Mouse (Mus musculus) liver, embryonic 13.5 days (tissue): ENCODE data around the gene Fgfr2. TPM values are rescaled to one million over a fixed set of nuclear protein-coding genes. Genes with fewer than 3 reads are reported as not detected.

Experiments used
- ATAC-seq: fragments of 200-750 bp; cut with Nextera tagmentation; 2 replicates; pipeline ENCODE4 v1.8.0; 2017; ENCODE audit warnings: low read depth, mild to moderate bottlenecking, moderate number of reproducible peaks, moderate library complexity
- DNase-seq: peaks from one replicate; pipeline ENCODE4 v3.0.0; 2022
- H3K27ac ChIP-seq: fragments of 300-500 bp; sonication (generic); 2 replicates; pipeline ENCODE4 v1.5.1; 2015; ENCODE audit warnings: moderate library complexity, mild to moderate bottlenecking, inconsistent platforms
- H3K27me3 ChIP-seq: fragments of 300-500 bp; sonication (generic); 2 replicates; pipeline ENCODE4 v1.6.1; 2015; ENCODE audit warnings: mild to moderate bottlenecking, inconsistent platforms
- H3K36me3 ChIP-seq: fragments of 300-500 bp; sonication (generic); 2 replicates; pipeline ENCODE4 v1.6.1; 2015; ENCODE audit warnings: mild to moderate bottlenecking, inconsistent platforms
- H3K4me1 ChIP-seq: fragments of 300-500 bp; sonication (generic); replicated peaks from 2 replicates; pipeline ENCODE4 v1.6.1; 2015; ENCODE audit warnings: inconsistent platforms
- H3K4me2 ChIP-seq: fragments of 300-500 bp; sonication (generic); 2 replicates; pipeline ENCODE4 v1.6.1; 2015; ENCODE audit warnings: inconsistent platforms, mild to moderate bottlenecking, moderate library complexity
- H3K4me3 ChIP-seq: fragments of 300-500 bp; sonication (generic); replicated peaks from 2 replicates; pipeline ENCODE4 v1.5.1; 2015; ENCODE audit warnings: mild to moderate bottlenecking, inconsistent platforms
- H3K9ac ChIP-seq: fragments of 300-500 bp; sonication (generic); 2 replicates; pipeline ENCODE4 v1.6.1; 2015; ENCODE audit warnings: mild to moderate bottlenecking, inconsistent platforms
- H3K9me3 ChIP-seq: fragments of 300-500 bp; sonication (generic); replicated peaks from 2 replicates; pipeline ENCODE4 v1.6.1; 2016; ENCODE audit warnings: inconsistent platforms
- WGBS: fragments of 180-500 bp; shearing (Covaris S2); methylation state at CpG from one replicate; pipeline ENCODE4 v1.1.7; 2015; ENCODE audit not compliant: insufficient replicate concordance; 5-methylcytosine and 5-hydroxymethylcytosine counted together
- polyA plus RNA-seq: library from polyadenylated mRNA; unstranded; fragments of >200 nt; fragmentation: Nextera tagmentation; extraction: Ambion mirVana; gene quantifications from 2 replicates; pipeline ENCODE4 v1.2.1, GENCODE M21; 2015

The Fgfr2 gene
- polyA plus RNA-seq, 1 experiment from 2014 or later = 8.9 TPM

- no peak overlapping the region for H3K4me3 ChIP-seq
- DNase-seq = no peak
These were observed 2307.5 kb downstream of the Fgfr2 start for GRCm38 (mm10) chr7:130815601-130816000.

DNA sequence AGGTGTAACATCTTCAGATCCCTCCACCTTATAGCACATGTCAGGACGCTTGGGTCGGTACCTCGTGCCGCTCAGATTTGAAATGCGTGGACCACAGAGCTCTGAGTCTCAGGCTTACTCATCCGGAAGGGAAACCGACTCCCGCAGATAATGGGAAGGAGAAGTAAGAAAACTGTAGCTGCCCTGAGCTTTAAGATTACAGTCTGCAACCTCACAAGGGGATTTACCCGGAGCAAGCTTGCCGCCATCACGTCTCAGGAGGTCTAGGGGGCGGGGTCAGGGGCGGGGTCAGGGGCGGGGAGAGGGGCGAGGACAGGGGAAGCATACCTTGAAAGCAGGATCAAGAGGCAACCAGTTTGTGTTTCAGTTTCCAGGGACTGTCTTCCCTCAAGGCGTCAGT, 2310.7 kb downstream of the Fgfr2 start:
- Histone ChIP-seq H3K4me2 (peak overlapping the region; percentile 6; the same call in 1 of the 2 replicates), H3K4me3 (no peak overlapping the region)
- ATAC-seq = no peak

More at GRCm38 (mm10) chr7:130815601-130816000, 2307.5 kb downstream of the Fgfr2 start:
- H3K27ac ChIP-seq = no peak overlapping the region
- no peak overlapping the region for H3K9ac ChIP-seq
- no peak overlapping the region for H3K4me2 ChIP-seq
- no peaks in the 10 kb centered on the region for H3K9me3 ChIP-seq
- no peak for ATAC-seq
- no peaks in the 10 kb centered on the region for H3K4me1 ChIP-seq
- no peaks in the 10 kb centered on the region for H3K27me3 ChIP-seq
- no peaks in the 10 kb centered on the region for H3K36me3 ChIP-seq
- WGBS = 80% methylated on average over 10 of the region's 10 CpGs

GRCm38 (mm10) chr7:130810238-130810637, 2312.9 kb downstream of the Fgfr2 start:
- 65% methylated on average over 4 of the region's 4 CpGs for WGBS
- no peaks in the 10 kb centered on the region for H3K36me3 ChIP-seq
- ATAC-seq = no peak

More for the DNA sequence above, 2310.7 kb downstream of the Fgfr2 start:
- H3K9ac ChIP-seq = no peak overlapping the region
- H3K27ac ChIP-seq = no peak overlapping the region
- DNase-seq = no peak
- WGBS = 24% methylated on average over 16 of the region's 16 CpGs
- no peaks in the 10 kb centered on the region for H3K36me3 ChIP-seq
- H3K4me1 ChIP-seq = no peaks in the 10 kb centered on the region
- H3K9me3 ChIP-seq = no peaks in the 10 kb centered on the region
- H3K27me3 ChIP-seq = no peaks in the 10 kb centered on the region

DNA sequence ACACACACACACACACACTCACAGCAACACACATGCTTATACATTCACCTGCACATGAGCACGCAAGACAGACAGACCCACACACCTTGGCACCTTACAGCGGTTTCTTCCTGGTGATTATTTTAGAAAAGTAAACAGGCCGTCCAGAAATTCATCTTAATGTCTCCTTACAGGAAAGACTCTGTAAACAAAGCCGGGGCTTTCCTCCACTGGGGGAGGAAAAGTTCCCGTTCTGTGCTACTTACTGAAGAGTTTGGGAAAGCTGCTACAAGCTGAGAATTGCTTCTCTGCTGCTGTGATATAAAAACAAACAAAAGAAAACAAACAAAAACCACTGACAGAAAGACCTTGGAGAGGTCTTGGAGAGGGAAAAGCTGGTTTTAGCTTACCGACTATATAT, 2314.5 kb downstream of the Fgfr2 start:
- no peak for DNase-seq
- H3K4me2 ChIP-seq = no peak overlapping the region
- no peaks in the 10 kb centered on the region for H3K4me1 ChIP-seq
- ATAC-seq = no peak
- H3K27ac ChIP-seq = no peak overlapping the region
- no peaks in the 10 kb centered on the region for H3K27me3 ChIP-seq
- no peak overlapping the region for H3K4me3 ChIP-seq
- no peaks in the 10 kb centered on the region for H3K36me3 ChIP-seq
- 47% methylated on average over 6 of the region's 6 CpGs for WGBS
- no peaks in the 10 kb centered on the region for H3K9me3 ChIP-seq
- no peak overlapping the region for H3K9ac ChIP-seq

More at GRCm38 (mm10) chr7:130810238-130810637, 2312.9 kb downstream of the Fgfr2 start:
- H3K9me3 ChIP-seq = no peaks in the 10 kb centered on the region
- H3K9ac ChIP-seq = no peak overlapping the region
- no peak overlapping the region for H3K4me3 ChIP-seq
- no peaks in the 10 kb centered on the region for H3K27me3 ChIP-seq
- H3K4me1 ChIP-seq = no peaks in the 10 kb centered on the region
- H3K27ac ChIP-seq = no peak overlapping the region
- H3K4me2 ChIP-seq = no peak overlapping the region
- DNase-seq = no peak

DNA sequence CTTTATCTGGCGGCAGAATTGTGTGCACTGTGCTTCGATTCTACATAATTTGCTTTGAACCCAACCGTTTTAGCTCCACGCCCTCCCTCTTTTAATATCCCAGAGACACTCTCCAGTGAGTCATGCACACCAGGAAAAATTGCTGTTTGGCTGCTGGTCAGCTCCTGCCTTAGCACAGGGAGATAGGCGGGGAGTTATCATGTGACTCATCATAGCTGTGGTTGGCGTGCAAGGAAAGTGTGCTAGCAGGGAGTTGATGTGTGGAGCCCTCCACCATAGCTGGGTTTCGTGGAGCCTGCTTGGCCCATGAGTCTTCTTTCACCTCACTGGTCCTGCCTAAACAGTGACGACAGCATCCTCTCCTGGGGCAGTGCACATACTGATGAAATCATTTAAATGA, 2315.4 kb downstream of the Fgfr2 start:
- H3K9ac ChIP-seq = no peak overlapping the region
- H3K27me3 ChIP-seq = no peaks in the 10 kb centered on the region
- no peak overlapping the region for H3K27ac ChIP-seq
- 63% methylated on average over 8 of the region's 8 CpGs for WGBS
- no peaks in the 10 kb centered on the region for H3K9me3 ChIP-seq
- no peak overlapping the region for H3K4me3 ChIP-seq
- H3K4me1 ChIP-seq = no peaks in the 10 kb centered on the region
- no peak overlapping the region for H3K4me2 ChIP-seq
- no peak for DNase-seq
- no peaks in the 10 kb centered on the region for H3K36me3 ChIP-seq
- no peak for ATAC-seq

DNA sequence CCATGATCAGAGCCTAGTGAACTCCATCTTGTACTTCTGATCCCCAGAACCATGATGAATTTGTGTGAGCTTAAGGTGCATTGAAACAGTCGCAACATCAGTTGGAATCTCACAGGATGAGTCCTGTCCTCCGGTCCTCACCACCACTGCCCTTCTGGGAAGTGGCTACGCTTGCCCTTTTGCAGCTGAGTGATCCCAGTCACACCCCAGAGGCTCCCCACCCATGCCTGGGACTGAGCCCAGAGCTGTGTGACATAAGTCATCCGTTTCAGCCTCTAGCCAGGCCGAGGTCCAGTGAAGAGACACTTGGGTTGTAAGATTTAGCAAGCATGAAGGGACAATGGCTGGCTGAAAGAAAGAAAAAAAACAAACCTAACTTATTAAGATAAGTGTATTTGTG, 2318.2 kb downstream of the Fgfr2 start:
- Histone ChIP-seq H3K4me2 (no peak overlapping the region), H3K27ac (no peak overlapping the region), H3K9me3 (no peaks in the 10 kb centered on the region), H3K4me3 (no peak overlapping the region), H3K36me3 (no peaks in the 10 kb centered on the region), H3K27me3 (no peaks in the 10 kb centered on the region), H3K9ac (no peak overlapping the region), H3K4me1 (peaks cover 7% of the 10 kb centered on the region)
- ATAC-seq = no peak
- 66% methylated on average over 5 of the region's 5 CpGs for WGBS
- DNase-seq = no peak

DNA sequence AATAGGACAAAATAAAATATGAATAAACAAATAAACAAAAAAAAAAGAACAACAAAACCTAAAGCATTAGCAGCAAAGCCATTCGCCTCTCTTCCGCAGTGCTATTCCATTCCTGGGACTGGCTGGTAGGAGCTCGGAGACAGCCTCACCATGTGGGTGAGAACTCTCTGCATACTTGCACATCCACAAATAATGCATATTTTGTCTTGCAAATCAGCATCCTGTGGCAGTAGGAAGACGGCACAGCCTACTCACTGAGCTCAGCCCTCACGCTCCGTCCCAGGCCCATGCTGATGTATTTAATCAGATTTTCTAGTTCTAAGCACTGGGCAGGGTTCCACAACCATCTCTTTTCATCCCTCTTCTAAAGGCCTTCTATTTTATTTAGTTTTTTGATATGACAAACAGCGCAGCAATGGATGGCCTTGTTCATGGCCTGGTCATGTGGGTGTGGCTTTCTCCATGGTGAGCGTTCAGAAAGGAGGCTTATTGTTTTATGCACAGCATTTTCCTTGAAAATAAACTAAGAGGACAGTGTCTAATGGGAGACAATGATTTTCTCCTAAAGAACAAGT, 2319.8 kb downstream of the Fgfr2 start:
- H3K4me1 ChIP-seq = peaks cover 12% of the 10 kb centered on the region
- H3K4me2 ChIP-seq = no peak overlapping the region
- H3K27me3 ChIP-seq = no peaks in the 10 kb centered on the region
- no peak for DNase-seq
- no peak overlapping the region for H3K9ac ChIP-seq
- H3K36me3 ChIP-seq = no peaks in the 10 kb centered on the region
- WGBS = 78% methylated on average over 8 of the region's 8 CpGs
- H3K4me3 ChIP-seq = no peak overlapping the region
- no peaks in the 10 kb centered on the region for H3K9me3 ChIP-seq
- no peak for ATAC-seq
- no peak overlapping the region for H3K27ac ChIP-seq

GRCm38 (mm10) chr7:130801811-130802210, 2321.3 kb downstream of the Fgfr2 start:
- Histone ChIP-seq H3K27me3 (no peaks in the 10 kb centered on the region), H3K36me3 (no peaks in the 10 kb centered on the region), H3K4me2 (no peak overlapping the region), H3K4me1 (peaks cover 12% of the 10 kb centered on the region), H3K9me3 (no peaks in the 10 kb centered on the region), H3K4me3 (no peak overlapping the region), H3K27ac (no peak overlapping the region), H3K9ac (no peak overlapping the region)
- no peak for DNase-seq
- ATAC-seq = no peak
- 65% methylated on average over 4 of the region's 4 CpGs for WGBS

DNA sequence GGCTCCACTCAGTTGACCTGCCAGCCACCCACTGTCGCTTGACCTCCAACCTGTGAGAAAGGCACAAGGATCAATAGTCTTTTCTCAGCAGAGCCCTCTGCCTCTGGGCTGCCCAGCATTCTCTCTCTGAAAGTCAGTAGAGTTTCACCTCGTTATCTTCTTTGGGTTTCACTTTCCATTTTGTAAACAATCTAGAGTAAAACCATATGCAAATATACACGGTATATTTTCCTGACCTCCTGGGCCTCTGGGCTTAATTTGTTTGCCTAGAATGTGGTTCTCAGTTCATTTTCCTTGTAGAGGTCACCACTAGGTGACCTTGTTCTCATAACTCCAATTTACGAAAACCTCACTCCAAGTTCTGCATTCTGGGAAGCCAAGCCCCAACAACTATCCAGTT, 2322.5 kb downstream of the Fgfr2 start:
- H3K27ac ChIP-seq = no peak overlapping the region
- H3K36me3 ChIP-seq = no peaks in the 10 kb centered on the region
- ATAC-seq (no peak), DNase-seq (no peak)
- WGBS = 59% methylated on average over 4 of the region's 4 CpGs
- no peaks in the 10 kb centered on the region for H3K27me3 ChIP-seq
- no peaks in the 10 kb centered on the region for H3K9me3 ChIP-seq
- no peak overlapping the region for H3K9ac ChIP-seq
- H3K4me1 ChIP-seq = peaks cover 12% of the 10 kb centered on the region
- H3K4me3 ChIP-seq = no peak overlapping the region
- H3K4me2 ChIP-seq = no peak overlapping the region

- H3K9me3 ChIP-seq = no peaks in the 10 kb centered on the region
- H3K9ac ChIP-seq = no peak overlapping the region
- ATAC-seq = peak; percentile 69
- no peak overlapping the region for H3K27ac ChIP-seq
- DNase-seq = no peak
- H3K4me2 ChIP-seq = no peak overlapping the region
- no peak overlapping the region for H3K4me3 ChIP-seq
- no peaks in the 10 kb centered on the region for H3K36me3 ChIP-seq
- H3K4me1 ChIP-seq = peaks cover 12% of the 10 kb centered on the region
- no peaks in the 10 kb centered on the region for H3K27me3 ChIP-seq
- WGBS = 63% methylated on average over 10 of the region's 10 CpGs
These were observed 2323.7 kb downstream of the Fgfr2 start for GRCm38 (mm10) chr7:130799418-130799817.

DNA sequence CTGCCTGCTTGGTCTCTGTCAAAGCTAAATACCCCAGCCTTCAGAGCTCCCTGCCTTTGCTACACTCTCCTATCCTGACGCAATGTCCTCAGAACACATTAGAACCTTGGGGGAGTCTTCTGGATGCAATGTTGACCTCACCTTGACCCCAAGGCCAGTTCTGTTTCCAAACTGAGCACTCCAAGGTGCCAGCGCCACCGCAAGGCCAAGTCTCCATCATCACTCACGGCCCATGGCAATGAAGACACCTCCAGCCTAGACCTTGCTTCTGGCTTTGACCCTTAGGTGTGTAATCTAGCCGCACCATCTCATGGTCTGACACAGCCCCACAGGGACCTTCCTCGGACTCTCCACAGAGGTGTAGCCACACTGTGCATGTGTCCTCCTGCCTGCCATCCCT, 2325.6 kb downstream of the Fgfr2 start:
- DNase-seq (no peak), ATAC-seq (no peak)
- Histone ChIP-seq H3K27ac (no peak overlapping the region), H3K9me3 (no peaks in the 10 kb centered on the region), H3K36me3 (no peaks in the 10 kb centered on the region), H3K4me2 (no peak overlapping the region), H3K4me3 (no peak overlapping the region), H3K27me3 (no peaks in the 10 kb centered on the region), H3K4me1 (peaks cover 12% of the 10 kb centered on the region), H3K9ac (no peak overlapping the region)
- WGBS = 70% methylated on average over 6 of the region's 6 CpGs

DNA sequence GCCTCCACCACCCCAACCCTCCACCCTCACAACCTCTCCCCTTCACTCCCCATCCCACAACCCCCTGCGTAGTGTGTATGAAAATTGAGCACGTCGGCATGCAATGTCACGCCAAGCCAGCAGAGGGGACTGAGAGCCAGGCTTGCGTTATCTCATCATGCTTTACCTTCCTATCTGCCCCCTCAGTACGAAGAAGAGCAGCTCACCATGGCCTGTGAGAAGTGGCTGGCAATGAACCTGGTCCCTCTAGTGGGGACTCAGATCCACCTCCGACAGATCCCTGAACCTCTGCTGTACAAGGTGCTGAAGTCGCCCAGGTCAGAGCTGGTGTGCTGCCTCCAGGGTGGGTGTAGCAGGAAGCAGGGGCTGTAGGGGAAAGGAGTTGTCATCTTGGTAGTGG, 2326.4 kb downstream of the Fgfr2 start:
- 46% methylated on average over 8 of the region's 8 CpGs for WGBS
- Histone ChIP-seq H3K27ac (no peak overlapping the region), H3K9me3 (no peaks in the 10 kb centered on the region), H3K4me2 (no peak overlapping the region), H3K36me3 (no peaks in the 10 kb centered on the region), H3K27me3 (no peaks in the 10 kb centered on the region), H3K4me1 (peaks cover 12% of the 10 kb centered on the region), H3K9ac (no peak overlapping the region), H3K4me3 (no peak overlapping the region)
- ATAC-seq = no peak
- no peak for DNase-seq
